Mouse (Mus musculus) NIH3T3 (cell line): ENCODE data around the gene AA986860.

Experiments used
- DNase-seq: peaks from one replicate; pipeline ENCODE4 v3.0.0-alpha.2; 2012; ENCODE audit warnings: low read depth

The AA986860 gene

GRCm38 (mm10) chr1:130731741-130732337 is at the start of gene AA986860:
TSS of gene AA986860 (plus strand) at chr1:130731976.
- no peak for DNase-seq

- DNase-seq: no peak
Observed at GRCm38 (mm10) chr1:130683905-130684304, 47.9 kb upstream of the AA986860 start.

GRCm38 (mm10) chr1:130698601-130699000 is 33.2 kb upstream of the AA986860 start:
- no peak for DNase-seq

GRCm38 (mm10) chr1:130699937-130700633 is 31.7 kb upstream of the AA986860 start:
- peak; percentile 35 for DNase-seq

GRCm38 (mm10) chr1:130701976-130702375 is 29.8 kb upstream of the AA986860 start:
- DNase-seq: no peak

GRCm38 (mm10) chr1:130703613-130704012 is 28.2 kb upstream of the AA986860 start:
- no peak for DNase-seq

GRCm38 (mm10) chr1:130710283-130711080 is 21.3 kb upstream of the AA986860 start:
- no peak for DNase-seq

GRCm38 (mm10) chr1:130714046-130714445 is 17.7 kb upstream of the AA986860 start:
- no peak for DNase-seq

- DNase-seq: peak; percentile 95
Observed at GRCm38 (mm10) chr1:130715561-130716217, 16.1 kb upstream of the AA986860 start, which contains the start of gene Gm29427. TSS of gene Gm29427 (minus strand) at chr1:130715799.

GRCm38 (mm10) chr1:130716218-130716512 is 15.6 kb upstream of the AA986860 start:
- no peak for DNase-seq

- DNase-seq: peak; percentile 53
Observed at GRCm38 (mm10) chr1:130716513-130717290, 15.1 kb upstream of the AA986860 start.

GRCm38 (mm10) chr1:130717291-130717871 is 14.4 kb upstream of the AA986860 start, which contains the start of gene Yod1:
TSS of gene Yod1 (plus strand) at chr1:130717327.
- DNase-seq: peak; percentile 98

- DNase-seq: no peak
Observed at GRCm38 (mm10) chr1:130724206-130724605, 7.6 kb upstream of the AA986860 start.

GRCm38 (mm10) chr1:130726396-130726795 is 5.4 kb upstream of the AA986860 start:
- no peak for DNase-seq

GRCm38 (mm10) chr1:130728070-130728469 is 3.7 kb upstream of the AA986860 start:
- DNase-seq: no peak

- no peak for DNase-seq
Observed at GRCm38 (mm10) chr1:130728708-130729107, 3.1 kb upstream of the AA986860 start.

- DNase-seq: no peak
Observed at GRCm38 (mm10) chr1:130729153-130729552, 2.6 kb upstream of the AA986860 start, which contains the start of gene Pfkfb2. TSS of gene Pfkfb2 (minus strand) at chr1:130729253.

- DNase-seq: no peak
Observed at GRCm38 (mm10) chr1:130732706-130733658, 1.2 kb downstream of the AA986860 start.

GRCm38 (mm10) chr1:130733671-130734070 is 1.9 kb downstream of the AA986860 start:
- DNase-seq: no peak

- DNase-seq: peak; percentile 60
Observed at GRCm38 (mm10) chr1:130734452-130734851, 2.7 kb downstream of the AA986860 start.
